Mouse (Mus musculus) splenic B cell, adult 2 months (primary cell): Measurements from ENCODE around the gene Ccdc42.

Experiments used
- DNase-seq: peaks from one replicate; pipeline ENCODE4 v3.0.0-alpha.2; 2011; ENCODE audit warnings: low read depth, low spot score
- H3K27me3 ChIP-seq: 2 replicates; pipeline ENCODE4 v1.6.1; 2012; ENCODE audit warnings: mild to moderate bottlenecking, low read length, moderate library complexity, mixed read lengths; ENCODE audit not compliant: control insufficient read depth, poor library complexity, insufficient read depth, severe bottlenecking
- H3K36me3 ChIP-seq: 2 replicates; pipeline ENCODE4 v1.6.1; 2012; ENCODE audit warnings: mild to moderate bottlenecking, low read length, moderate library complexity, mixed read lengths; ENCODE audit not compliant: control insufficient read depth, poor library complexity, insufficient read depth, severe bottlenecking

Gene Ccdc42

DNA sequence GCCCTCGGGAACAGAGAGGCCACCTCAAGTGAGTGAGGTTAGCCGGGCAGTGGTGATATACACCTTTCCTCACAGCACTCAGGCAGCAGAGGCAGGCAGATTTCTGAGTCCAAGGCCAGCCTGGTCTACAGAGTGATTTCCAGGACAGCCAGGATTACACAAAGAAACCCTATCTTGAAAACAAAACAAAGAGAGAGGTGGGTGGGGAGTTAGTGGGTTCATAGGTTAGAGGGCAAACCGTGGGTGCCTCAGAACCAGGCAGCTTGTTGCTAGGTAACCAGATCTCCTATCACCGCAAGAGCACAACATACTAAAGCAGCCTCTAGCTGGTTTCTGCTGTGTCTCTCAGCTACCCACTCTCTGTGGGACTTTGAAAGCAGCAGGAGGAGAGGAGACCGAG lies at the start of gene Ccdc42:
Gene Ccdc42 (plus strand): TSS at position 301 of the 400 bp plus-strand sequence.
- H3K36me3 ChIP-seq, result no peaks in the 10 kb centered on the region
- DNase-seq, result no peak

GRCm38 (mm10) chr11:68539621-68540020 lies 47.2 kb upstream of the Ccdc42 start:
- Histone ChIP-seq H3K27me3 (no peaks in the 10 kb centered on the region), H3K36me3 (no peaks in the 10 kb centered on the region)

More for the DNA sequence above, at the start of gene Ccdc42:
- no peaks in the 10 kb centered on the region; the same call in 1 of the 2 replicates for H3K27me3 ChIP-seq

DNA sequence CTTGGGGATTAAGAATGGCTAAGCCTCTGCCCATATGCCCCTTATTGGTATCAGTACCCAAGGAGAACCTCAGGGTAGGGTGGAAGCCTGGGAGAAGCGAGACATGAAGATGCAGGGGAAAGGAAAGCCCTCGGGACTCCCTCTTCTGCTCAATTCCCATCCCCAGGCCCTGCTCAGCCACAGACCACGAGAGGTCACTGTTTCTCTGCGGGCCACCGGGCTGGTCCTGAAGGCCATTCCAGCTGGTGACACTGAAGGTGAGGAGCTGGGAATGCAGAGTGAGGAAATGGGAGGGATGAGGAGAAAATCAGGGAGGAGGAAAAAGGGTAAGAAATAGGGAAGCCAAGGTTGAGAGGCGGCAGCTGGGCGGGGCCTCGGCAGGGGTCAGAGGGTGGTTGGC lies 42.3 kb upstream of the Ccdc42 start:
- H3K36me3 ChIP-seq, result no peaks in the 10 kb centered on the region
- no peak for DNase-seq
- H3K27me3 ChIP-seq, result no peaks in the 10 kb centered on the region

More at GRCm38 (mm10) chr11:68539621-68540020, 47.2 kb upstream of the Ccdc42 start:
- DNase-seq, result no peak

DNA sequence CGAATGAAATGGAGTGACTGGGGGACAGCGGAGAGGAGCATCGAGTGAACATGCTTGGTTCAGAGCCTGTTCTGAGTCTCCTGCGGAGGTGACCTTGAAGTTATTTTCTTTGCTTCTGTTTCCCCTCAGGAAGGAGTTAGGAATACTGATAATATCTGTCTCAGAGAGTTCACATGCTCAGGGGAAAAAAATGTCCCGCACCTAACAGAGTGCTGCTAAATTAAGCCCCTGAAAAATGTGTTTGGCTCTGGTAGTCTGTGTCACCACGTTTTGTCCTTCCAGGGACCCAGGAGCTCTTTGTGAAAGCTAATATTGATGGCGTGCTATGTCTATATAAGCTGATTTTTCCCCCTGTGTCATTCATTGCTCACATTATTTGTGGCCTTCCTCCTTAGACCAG lies 41.6 kb upstream of the Ccdc42 start:
- H3K36me3 ChIP-seq, result no peaks in the 10 kb centered on the region
- H3K27me3 ChIP-seq, result no peaks in the 10 kb centered on the region
- DNase-seq, result no peak

GRCm38 (mm10) chr11:68545682-68546222 lies 41.1 kb upstream of the Ccdc42 start:
- peak; percentile 16 for DNase-seq
- H3K36me3 ChIP-seq, result no peaks in the 10 kb centered on the region
- H3K27me3 ChIP-seq, result no peaks in the 10 kb centered on the region

GRCm38 (mm10) chr11:68547484-68547883 lies 39.3 kb upstream of the Ccdc42 start:
- DNase-seq, result no peak
- no peaks in the 10 kb centered on the region for H3K27me3 ChIP-seq
- H3K36me3 ChIP-seq, result no peaks in the 10 kb centered on the region

DNA sequence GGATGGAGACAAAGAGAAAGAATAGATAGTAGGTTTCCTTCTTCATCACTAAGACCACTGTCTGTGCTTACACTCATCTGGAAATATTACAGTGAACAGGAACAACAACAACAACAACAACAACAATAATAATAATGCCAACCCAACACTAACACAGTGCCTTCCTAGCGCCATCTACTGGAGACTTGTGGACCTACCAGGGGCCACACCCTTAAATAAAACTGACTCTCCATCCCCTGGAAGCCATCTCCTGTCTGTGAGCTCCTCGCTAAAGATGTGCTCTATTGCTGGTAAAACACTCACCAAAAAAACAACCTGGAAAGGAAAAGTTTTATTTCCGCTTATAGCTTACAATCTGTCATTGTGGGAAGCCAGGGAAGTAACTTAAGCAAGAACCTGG lies 37.2 kb upstream of the Ccdc42 start:
- DNase-seq, result peak; percentile 65
- no peaks in the 10 kb centered on the region for H3K27me3 ChIP-seq
- no peaks in the 10 kb centered on the region for H3K36me3 ChIP-seq

DNA sequence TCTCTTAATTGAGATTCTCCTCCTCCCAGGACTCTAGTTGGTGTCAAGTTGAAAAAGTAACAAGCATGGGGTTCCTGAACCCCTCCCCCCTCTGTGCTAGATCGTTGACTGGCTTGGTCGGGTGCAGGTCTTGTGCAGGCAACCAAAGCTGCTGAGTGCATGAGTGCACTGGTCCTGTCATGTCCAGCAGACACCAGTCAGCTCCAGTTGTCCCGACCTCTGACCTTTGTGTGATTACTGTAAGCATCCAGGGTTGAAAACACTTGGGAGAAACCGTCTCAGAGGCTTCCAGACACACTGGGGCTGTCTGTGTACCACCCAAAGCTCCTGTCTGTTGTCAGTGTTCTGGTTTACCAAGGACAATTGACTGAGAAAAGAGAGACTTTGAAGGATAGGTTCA lies 36.5 kb upstream of the Ccdc42 start:
- H3K36me3 ChIP-seq, result no peaks in the 10 kb centered on the region
- no peak for DNase-seq
- no peaks in the 10 kb centered on the region for H3K27me3 ChIP-seq

- DNase-seq, result peak; percentile 42
- no peaks in the 10 kb centered on the region; the same call in 1 of the 2 replicates for H3K27me3 ChIP-seq
- no peaks in the 10 kb centered on the region for H3K36me3 ChIP-seq
These were observed 32.8 kb upstream of the Ccdc42 start for GRCm38 (mm10) chr11:68553981-68554471.

GRCm38 (mm10) chr11:68555918-68556584 lies 30.8 kb upstream of the Ccdc42 start, which contains the start of gene Mfsd6l:
Gene Mfsd6l (plus strand): TSS chr11:68556186.
- peak; percentile 13 for DNase-seq
- H3K36me3 ChIP-seq, result no peaks in the 10 kb centered on the region
- no peaks in the 10 kb centered on the region; the same call in 1 of the 2 replicates for H3K27me3 ChIP-seq

DNA sequence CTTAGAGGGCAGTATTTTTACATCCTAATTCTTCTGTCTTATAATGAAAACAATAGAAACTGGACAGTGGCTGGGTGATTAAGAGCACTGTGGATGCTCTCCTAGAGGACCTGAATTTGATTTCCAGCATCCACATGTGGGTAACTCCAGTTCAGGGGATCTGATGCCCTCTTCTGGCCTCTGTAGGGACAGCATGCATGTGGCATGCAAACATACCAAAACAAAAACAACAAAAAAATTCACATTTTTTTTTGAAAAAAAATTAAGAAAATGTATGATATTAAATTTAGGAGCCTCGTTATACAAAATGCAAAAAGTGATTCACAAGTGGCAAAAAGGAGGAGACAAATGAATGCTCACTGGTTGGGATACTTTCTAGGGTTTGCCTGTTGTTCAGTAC lies 27.3 kb upstream of the Ccdc42 start:
- peak; percentile 35 for DNase-seq

GRCm38 (mm10) chr11:68561957-68562950 lies 24.6 kb upstream of the Ccdc42 start:
- no peaks in the 10 kb centered on the region for H3K36me3 ChIP-seq
- DNase-seq, result no peak
- H3K27me3 ChIP-seq, result no peaks in the 10 kb centered on the region

More for the DNA sequence above, 27.3 kb upstream of the Ccdc42 start:
- Histone ChIP-seq H3K27me3 (no peaks in the 10 kb centered on the region; the same call in 1 of the 2 replicates), H3K36me3 (no peaks in the 10 kb centered on the region)

DNA sequence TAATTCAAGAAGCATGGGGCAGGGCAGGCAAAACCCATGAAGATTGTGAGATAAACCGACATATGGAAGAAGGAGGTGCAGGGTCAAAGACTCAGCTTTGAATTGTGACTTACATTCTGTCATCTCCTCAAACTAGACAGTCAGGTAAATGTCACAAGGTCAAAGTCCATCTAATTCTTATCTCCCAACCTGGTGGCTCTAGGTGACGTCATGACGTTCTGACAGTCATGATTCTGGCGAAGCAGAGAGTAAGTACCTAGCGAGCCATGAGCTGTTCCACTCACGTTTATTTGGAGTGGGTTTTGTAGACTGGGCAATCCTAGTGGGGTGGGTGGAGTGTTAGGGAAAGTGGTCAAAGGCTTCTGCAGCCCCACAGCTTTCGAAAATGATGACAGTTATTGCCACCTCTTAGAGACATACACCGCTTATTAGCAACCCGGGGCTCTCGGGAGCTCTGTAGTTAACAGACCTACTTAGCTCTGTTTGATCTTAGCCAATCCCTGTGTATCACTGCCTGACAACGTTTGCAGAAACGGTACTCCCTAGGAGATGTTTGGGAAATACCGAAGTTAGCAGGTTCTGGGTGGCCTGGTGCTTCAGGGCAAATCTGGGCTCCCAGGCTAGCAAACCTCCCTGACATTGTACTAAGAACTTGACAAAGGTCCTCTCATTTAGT lies 22.3 kb upstream of the Ccdc42 start:
- no peak for DNase-seq
- H3K27me3 ChIP-seq, result no peaks in the 10 kb centered on the region
- H3K36me3 ChIP-seq, result no peaks in the 10 kb centered on the region

DNA sequence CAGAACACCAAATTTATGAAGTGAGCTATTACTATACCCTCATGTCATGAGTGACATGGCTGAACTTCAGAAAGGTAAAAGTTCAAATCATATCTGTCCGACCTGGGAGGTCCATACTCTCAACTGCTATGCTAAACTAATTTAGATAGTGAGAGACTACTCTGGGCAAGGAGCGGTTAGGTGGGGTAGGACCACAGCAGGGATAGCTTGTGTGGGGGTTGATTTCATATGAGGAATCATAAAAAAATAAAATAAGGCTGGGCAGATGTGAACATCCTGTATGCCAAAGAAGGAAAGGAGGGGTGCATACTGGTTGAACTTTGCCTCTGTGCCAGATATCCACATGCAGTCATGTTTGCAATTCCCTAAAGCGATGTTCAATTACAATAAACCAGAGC lies 21.8 kb upstream of the Ccdc42 start:
- H3K36me3 ChIP-seq, result no peaks in the 10 kb centered on the region
- no peaks in the 10 kb centered on the region for H3K27me3 ChIP-seq
- no peak for DNase-seq
